Mouse (Mus musculus) liver, embryonic 14.5 days (tissue): ENCODE measurements at regions not wholly inside any gene's neighbourhood (a gene's known extent, or its start where the extent isn't known, plus 50 kb on each side); places are given as distances from the start of the nearest gene placed in this dataset.

Experiments used
- CTCF ChIP-seq: IDR thresholded peaks from 2 replicates; pipeline ENCODE4 v1.5.1; 2016; ENCODE audit warnings: antibody characterized with exemption, low read depth, control low read depth
- EP300 ChIP-seq: IDR thresholded peaks from 2 replicates; pipeline ENCODE4 v1.6.1; 2016; ENCODE audit warnings: antibody characterized with exemption, low read depth

DNA sequence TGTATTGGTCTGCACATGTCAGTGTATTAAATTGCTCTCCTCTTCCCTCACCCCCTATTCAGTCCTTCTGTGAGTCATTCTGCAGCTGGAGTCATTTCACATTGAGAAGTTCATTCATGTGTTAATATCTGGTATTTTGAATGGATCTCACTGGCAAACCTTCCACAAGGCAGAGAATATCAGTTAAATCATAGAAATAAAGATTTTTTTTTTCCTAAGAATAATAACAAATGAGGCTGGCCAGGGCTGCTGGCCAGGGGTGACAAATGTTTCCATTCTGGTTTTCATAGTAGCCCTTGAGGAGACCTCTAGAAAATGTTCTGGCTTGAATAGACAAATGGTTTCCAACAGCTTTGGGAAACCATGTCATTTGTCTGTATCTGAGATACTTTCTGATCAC lies 124.8 kb downstream of the Cdca7 start:
- TF ChIP-seq CTCF = no peak
- TF ChIP-seq EP300 = no peak
